8 mouse cellular contexts compared by ENCODE assay signal in the genomic region with DNA sequence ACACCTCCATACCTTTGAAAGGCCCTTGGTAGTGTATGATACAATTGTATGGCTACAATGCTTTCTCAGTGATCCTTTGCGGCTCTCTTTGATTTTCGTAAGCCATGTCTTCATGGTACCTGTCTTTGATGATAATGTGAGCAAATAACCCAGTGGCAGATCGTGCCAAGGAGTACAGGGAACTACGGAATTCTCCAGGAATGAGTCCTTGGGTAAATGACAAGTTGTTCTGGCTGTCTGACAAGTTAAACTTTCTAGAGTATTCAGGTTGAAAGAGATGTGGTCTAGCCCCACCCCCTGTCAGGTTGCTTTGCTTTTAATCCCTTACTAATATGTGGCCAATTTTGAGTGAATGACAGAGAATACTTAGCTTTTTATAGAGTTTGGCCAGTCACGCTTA. TPM values are rescaled to one million over a fixed set of nuclear protein-coding genes. Genes with fewer than 3 reads are reported as not detected.
DNase-seq lines count a peak whose midpoint lies in the region; ATAC-seq and TF ChIP-seq lines count a peak whose summit lies in the region.

No protein-coding gene starts in this region.

- no peaks in the 10 kb centered on the region for H3K9me3 ChIP-seq in hindbrain, embryonic 12.5 days (replicated peaks)

- TF ChIP-seq CTCF in lung, adult 2 months (IDR thresholded peaks at IDR 0.05; ENCODE audit: insufficient read depth, low read length): no peak

- no peaks in the 10 kb centered on the region for H3K36me3 ChIP-seq in hindbrain, embryonic 12.5 days

- no peak overlapping the region for H3K27ac ChIP-seq in hindbrain, embryonic 12.5 days

- no peaks in the 10 kb centered on the region for H3K27me3 ChIP-seq in hindbrain, embryonic 12.5 days

- no peak for TF ChIP-seq POLR2A in lung, adult 2 months (IDR thresholded peaks at IDR 0.05; ENCODE audit: borderline replicate concordance, extremely low read depth, low read depth, low read length)

- ATAC-seq in hindbrain, embryonic 12.5 days (ENCODE audit: low FRiP score): no peak

- peak overlapping the region; percentile 78 for H3K4me3 ChIP-seq in hindbrain, embryonic 12.5 days
- H3K4me3 ChIP-seq in lung, adult 2 months (replicated peaks; ENCODE audit: extremely low read depth, low read depth, low read length): peak overlapping the region; percentile 28

- DNase-seq in adrenal gland, adult 2 months: peak; percentile 42
- DNase-seq in adrenal gland, postnatal 25 days: no peak
- DNase-seq in 3T3-L1 (ENCODE audit: low read depth, low spot score) (peak; percentile 34), MN1 (ENCODE audit: low spot score) (no peak)
- peak; percentile 13 for DNase-seq in lung, adult 2 months
- DNase-seq in layer of hippocampus, adult 11-12 months (ENCODE audit: low spot score): no peak
- DNase-seq in frontal cortex, postnatal 25 days (ENCODE audit: low spot score in 2 of 2): no peak

- peak overlapping the region; percentile 67 for H3K4me2 ChIP-seq in hindbrain, embryonic 12.5 days (replicated peaks)

- peak overlapping the region; percentile 79; the same call in 1 of the 2 replicates for H3K9ac ChIP-seq in hindbrain, embryonic 12.5 days

- peaks cover 12% of the 10 kb centered on the region for H3K4me1 ChIP-seq in hindbrain, embryonic 12.5 days
- H3K4me1 ChIP-seq in lung, adult 2 months (ENCODE audit: control insufficient read depth, insufficient read depth, low read length): peaks cover 6% of the 10 kb centered on the region

- 76% methylated on average over 5 of the region's 5 CpGs for WGBS in hindbrain, embryonic 12.5 days
- WGBS in lung, adult 2 months: 57% methylated on average over 5 of the region's 5 CpGs

RNA-seq across cellular contexts. Expression of gene Chp1, which starts 1.2 kb away (rescaled TPM):
- total RNA-seq in adrenal gland, adult 2 months (2021): 100 to 1,000 TPM; 295 to 331 TPM
- 109 and 125 TPM in 2 replicates for polyA plus RNA-seq in adrenal gland, adult 2 months (2012; rRNA removed)
- 217 and 293 TPM in 2 replicates for total RNA-seq in adrenal gland, postnatal 25 days (2021)
- polyA plus RNA-seq in hindbrain, embryonic 12.5 days (2016; fragmentation: Nextera tagmentation; extraction: Ambion mirVana): 61.3 and 65.4 TPM in 2 replicates
- 71.9 and 99.6 TPM in 2 replicates for polyA plus RNA-seq in lung, adult 2 months (2012; rRNA removed)

RNA-seq across cellular contexts. Expression of gene Exd1, which starts 1.3 kb away (rescaled TPM):
- 1 to 10 TPM; 1.1 to 1.6 TPM for total RNA-seq in adrenal gland, adult 2 months (2021)
- polyA plus RNA-seq in adrenal gland, adult 2 months (2012; rRNA removed): 0.17 and 0.22 TPM in 2 replicates
- 0.91 and 1.4 TPM in 2 replicates for total RNA-seq in adrenal gland, postnatal 25 days (2021)
- polyA plus RNA-seq in hindbrain, embryonic 12.5 days (2016; fragmentation: Nextera tagmentation; extraction: Ambion mirVana): 0.54 and 0.76 TPM in 2 replicates
- polyA plus RNA-seq in lung, adult 2 months (2012; rRNA removed): 0.36 and 0.78 TPM in 2 replicates

Comparison
In these comparisons a context has a peak if more than half of its experiments do, and no peak if none do; other contexts are left out.
1. DNase-seq: peak in adrenal gland, adult 2 months (single experiment), 3T3-L1 (single experiment) and lung, adult 2 months (single experiment); none in adrenal gland, postnatal 25 days (single experiment), MN1 (single experiment), layer of hippocampus, adult 11-12 months (single experiment) and frontal cortex, postnatal 25 days (0 of 2).